12 mouse cellular contexts compared by ENCODE assay signal in the genomic region with DNA sequence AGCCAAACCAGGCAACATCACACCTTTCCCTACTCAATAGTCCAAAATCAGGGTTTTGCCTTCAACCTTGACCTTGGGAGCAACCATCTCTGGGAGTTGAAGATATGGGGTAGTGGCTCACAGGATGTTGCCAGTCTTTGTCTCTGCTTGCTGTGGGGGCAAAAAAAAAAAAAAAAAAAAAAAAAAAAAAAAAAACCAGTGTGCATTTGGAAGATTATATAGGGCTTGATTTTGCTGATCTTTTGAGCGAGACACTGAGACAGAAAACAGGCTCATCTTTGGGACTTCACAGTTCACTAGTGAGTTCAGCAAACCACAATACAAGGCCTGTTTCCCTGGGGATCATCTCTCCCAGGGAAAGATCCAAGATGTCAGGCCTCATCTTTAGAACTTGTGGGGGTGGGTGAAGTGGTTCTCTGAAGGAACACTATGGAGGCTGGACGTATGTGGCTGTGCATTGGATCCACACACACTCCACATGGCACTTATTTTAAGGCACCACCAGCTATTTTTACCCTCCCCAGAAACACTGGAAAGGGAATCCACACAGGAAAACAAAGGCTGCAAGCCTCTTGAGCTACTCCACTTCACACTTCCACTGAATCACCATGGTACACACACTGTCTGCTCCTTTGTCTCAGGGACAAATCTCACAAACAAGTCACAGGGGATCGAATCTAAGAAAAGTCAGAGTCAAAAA.
A peak's percentile ranks its signal among the peaks of the same experiment; 100 is the strongest.
DNase-seq lines count a peak whose midpoint lies in the region; TF ChIP-seq lines count a peak whose summit lies in the region.
"Had no signal": no experiment of that assay in that cellular context is flagged by ENCODE, and none has a peak within 500 bp of the region (broad histone marks: within the 10 kb centered on the region; RNA-seq: fewer than 3 reads in every experiment).

No protein-coding gene starts in this region.

- peak overlapping the region; percentile 12 for H3K27ac ChIP-seq in kidney, adult 2 months (ENCODE audit: insufficient read depth, low read depth, low read length)
- H3K27ac ChIP-seq: forebrain, embryonic 10.5 days; liver, embryonic 15.5 days; midbrain, embryonic 12.5 days; neural tube, embryonic 12.5 days had no signal

- no peak for TF ChIP-seq POLR2A in kidney, adult 2 months (IDR thresholded peaks at IDR 0.05; ENCODE audit: low read depth, low read length)

- H3K27me3 ChIP-seq in kidney, adult 2 months (replicated peaks; ENCODE audit: control insufficient read depth, insufficient read depth, low read length) = no peaks in the 10 kb centered on the region
- H3K27me3 ChIP-seq: liver, embryonic 15.5 days; midbrain, embryonic 12.5 days; neural tube, embryonic 12.5 days had no signal

- peaks cover 15% of the 10 kb centered on the region; the same call in 1 of the 2 replicates for H3K4me1 ChIP-seq in kidney, adult 2 months (ENCODE audit: control insufficient read depth, insufficient read depth, low read length)

- peak; percentile 40 to 50 for DNase-seq in frontal cortex, adult 2 months (ENCODE audit: extremely low spot score in 1 of 2, low spot score in 1 of 2)
- no peak for DNase-seq in frontal cortex, postnatal 25 days (ENCODE audit: low spot score in 2 of 2)
- no peak for DNase-seq in kidney, adult 2 months
- DNase-seq in kidney, postnatal 14 days = no peak
- DNase-seq in right cerebral cortex, adult 18-20 months = peak; percentile 40
- DNase-seq in right cerebral cortex, postnatal 10 days (ENCODE audit: low spot score in 2 of 2) = no peak
- DNase-seq in telencephalon, adult 2 months (ENCODE audit: low read depth, low spot score) = peak; percentile 67
- no peak for DNase-seq in cerebellum, postnatal 36 days

- H3K4me3 ChIP-seq in kidney, adult 2 months (ENCODE audit: insufficient read depth, low read depth, low read length) = no peak overlapping the region
- H3K4me3 ChIP-seq: forebrain, embryonic 10.5 days; liver, embryonic 15.5 days; midbrain, embryonic 12.5 days; neural tube, embryonic 12.5 days had no signal

- no peaks in the 10 kb centered on the region for H3K36me3 ChIP-seq in kidney, adult 2 months (ENCODE audit: control insufficient read depth, insufficient read depth, low read length)
- H3K36me3 ChIP-seq: liver, embryonic 15.5 days; neural tube, embryonic 12.5 days had no signal

- 82% methylated on average over 3 of the region's 3 CpGs for WGBS in kidney, adult 2 months

- no peak for TF ChIP-seq CTCF in kidney, adult 2 months (conservative IDR thresholded peaks at IDR 0.05; ENCODE audit: insufficient read depth, insufficient read length, low read depth, low read length)

Comparison
In these comparisons a context has a peak if more than half of its experiments do, and no peak if none do; other contexts are left out.
1. DNase-seq: peak in frontal cortex, adult 2 months (2 of 2), right cerebral cortex, adult 18-20 months (single experiment) and telencephalon, adult 2 months (single experiment); none in frontal cortex, postnatal 25 days (0 of 2), kidney, adult 2 months (single experiment), kidney, postnatal 14 days (single experiment), right cerebral cortex, postnatal 10 days (0 of 2) and cerebellum, postnatal 36 days (0 of 2).